Mouse (Mus musculus) skeletal muscle tissue, adult 2 months (tissue): ENCODE measurements at regions not wholly inside any gene's neighbourhood (a gene's known extent, or its start where the extent isn't known, plus 50 kb on each side); places are given as distances from the start of the nearest gene placed in this dataset.

Experiments
- DNase-seq: peaks from one replicate; pipeline ENCODE4 v3.0.0-alpha.2; 2012; ENCODE audit warnings: low read depth, low spot score

GRCm38 (mm10) chr16:24054293-24054692 lies 65.6 kb upstream of the Bcl6 start:
- no peak for DNase-seq

GRCm38 (mm10) chr16:24053403-24053802 lies 64.8 kb upstream of the Bcl6 start:
- DNase-seq, result no peak

GRCm38 (mm10) chr16:24050856-24051640 lies 62.4 kb upstream of the Bcl6 start:
- no peak for DNase-seq

GRCm38 (mm10) chr16:24043779-24044178 lies 55.1 kb upstream of the Bcl6 start:
- no peak for DNase-seq

GRCm38 (mm10) chr16:24042977-24043376 lies 54.3 kb upstream of the Bcl6 start:
- DNase-seq, result no peak

- no peak for DNase-seq
These were observed 53.6 kb upstream of the Bcl6 start for GRCm38 (mm10) chr16:24042216-24042615.

GRCm38 (mm10) chr16:24041403-24041802 lies 52.8 kb upstream of the Bcl6 start:
- DNase-seq, result no peak

GRCm38 (mm10) chr16:24039765-24040164 lies 51.1 kb upstream of the Bcl6 start:
- DNase-seq, result peak; percentile 11
